Mouse (Mus musculus): ENCODE results near the gene Nrxn3. TPM values are rescaled to one million over a fixed set of nuclear protein-coding genes. Genes with fewer than 3 reads are reported as not detected.

Gene Nrxn3
- polyA plus RNA-seq, 1 experiment = 0.47 TPM

DNA sequence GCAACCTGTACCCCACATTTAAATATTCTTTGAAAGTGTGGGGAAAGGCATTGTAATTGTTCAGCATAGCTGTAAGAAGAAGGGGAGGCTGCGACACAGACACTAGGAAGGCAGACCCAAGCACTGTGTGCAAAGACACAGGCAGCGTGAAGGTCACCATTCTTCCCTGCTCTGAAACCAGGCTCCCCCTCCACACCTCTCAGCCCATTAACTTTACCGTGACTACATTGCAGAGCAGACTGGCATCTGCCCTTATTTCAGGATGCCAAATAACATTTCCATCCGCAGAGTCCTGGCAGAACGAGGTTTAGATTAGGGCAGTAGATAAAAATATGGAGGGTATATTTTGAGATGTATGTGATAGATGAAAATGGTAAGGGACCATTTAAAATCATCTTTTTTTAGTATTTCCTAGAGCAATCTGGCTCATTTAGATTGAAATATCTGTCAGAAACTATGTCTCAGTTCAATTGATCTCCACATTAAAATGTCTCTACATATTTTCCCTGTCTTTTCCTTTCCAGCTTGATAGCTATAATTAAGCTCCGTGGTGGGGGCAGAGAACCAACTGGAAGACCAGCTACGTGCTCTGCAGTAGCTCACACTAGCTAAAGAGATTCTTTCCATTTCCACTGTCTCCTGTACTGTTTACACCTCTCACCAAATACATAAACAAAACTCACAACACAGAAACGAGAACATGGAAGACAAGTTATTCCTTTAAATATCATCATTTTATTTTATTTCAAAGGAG, 1160.1 kb downstream of the Nrxn3 start:
- TF ChIP-seq CTCF (IDR thresholded peaks at IDR 0.05; ENCODE audit: extremely low read depth, insufficient read length, insufficient replicate concordance, low read depth, low read length) (no peak), POLR2A (IDR thresholded peaks at IDR 0.05; ENCODE audit: low read depth, low read length) (no peak)
- Histone ChIP-seq H3K27ac (ENCODE audit: insufficient read depth, low read depth, low read length) (no peak overlapping the region), H3K36me3 (ENCODE audit: control insufficient read depth, insufficient read depth, low read length) (no peaks in the 10 kb centered on the region), H3K4me1 (ENCODE audit: control insufficient read depth, insufficient read depth, insufficient read length, low read length) (no peaks in the 10 kb centered on the region), H3K27me3 (ENCODE audit: control insufficient read depth, insufficient read depth, low read length) (no peaks in the 10 kb centered on the region), H3K4me3 (ENCODE audit: low read depth, low read length) (no peak overlapping the region)
- 78% methylated on average over 8 of the region's 8 CpGs for WGBS

DNA sequence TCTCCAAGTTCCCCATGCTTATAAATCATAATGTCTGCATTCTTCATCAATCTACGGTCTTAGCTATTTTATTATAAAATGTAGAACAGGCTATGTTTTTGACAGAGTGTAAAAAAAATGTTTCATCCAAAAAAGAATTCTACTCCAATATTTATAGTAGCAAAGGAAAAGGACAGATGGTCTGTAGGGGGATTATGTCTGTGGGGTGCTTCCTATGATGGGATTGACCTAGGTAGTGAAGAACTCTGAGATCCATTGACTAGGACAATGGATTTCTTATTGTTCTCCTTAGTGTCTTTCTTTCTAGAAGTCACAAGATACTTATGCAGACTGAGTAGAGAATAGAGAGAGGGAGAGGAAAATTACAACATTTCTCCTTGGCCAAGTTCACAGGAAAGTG, 1161.9 kb downstream of the Nrxn3 start:
- Histone ChIP-seq H3K4me3 (ENCODE audit: low read depth, low read length) (no peak overlapping the region), H3K27me3 (ENCODE audit: control insufficient read depth, insufficient read depth, low read length) (no peaks in the 10 kb centered on the region), H3K27ac (ENCODE audit: insufficient read depth, low read depth, low read length) (no peak overlapping the region), H3K36me3 (ENCODE audit: control insufficient read depth, insufficient read depth, low read length) (no peaks in the 10 kb centered on the region), H3K4me1 (ENCODE audit: control insufficient read depth, insufficient read depth, insufficient read length, low read length) (no peaks in the 10 kb centered on the region)
- 94% methylated on average over 1 of the region's 1 CpGs for WGBS
- no peak for TF ChIP-seq CTCF (IDR thresholded peaks at IDR 0.05; ENCODE audit: extremely low read depth, insufficient read length, insufficient replicate concordance, low read depth, low read length)
- TF ChIP-seq POLR2A (IDR thresholded peaks at IDR 0.05; ENCODE audit: low read depth, low read length) = no peak

DNA sequence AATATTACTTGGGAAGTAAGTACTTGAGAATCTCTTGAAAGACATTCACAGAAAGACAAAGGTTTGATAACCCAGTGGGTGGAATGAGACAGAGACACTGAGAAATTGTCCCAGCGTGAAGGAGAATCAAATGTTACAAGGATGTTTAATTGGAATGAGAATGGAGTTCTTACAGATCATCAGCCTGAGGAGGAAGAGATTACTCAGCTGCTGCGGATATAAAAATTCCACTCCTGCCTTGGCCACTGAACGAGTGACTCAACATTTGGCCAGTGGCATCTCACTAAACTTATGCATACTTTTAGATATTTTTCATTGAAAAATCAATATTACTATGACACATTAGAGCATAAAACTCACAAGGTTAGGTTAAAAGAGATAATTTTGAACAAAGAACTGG, 1166.0 kb downstream of the Nrxn3 start:
- no peak for TF ChIP-seq POLR2A (IDR thresholded peaks at IDR 0.05; ENCODE audit: low read depth, low read length)
- no peak for TF ChIP-seq CTCF (IDR thresholded peaks at IDR 0.05; ENCODE audit: extremely low read depth, insufficient read length, insufficient replicate concordance, low read depth, low read length)
- WGBS = 74% methylated on average over 3 of the region's 3 CpGs

DNA sequence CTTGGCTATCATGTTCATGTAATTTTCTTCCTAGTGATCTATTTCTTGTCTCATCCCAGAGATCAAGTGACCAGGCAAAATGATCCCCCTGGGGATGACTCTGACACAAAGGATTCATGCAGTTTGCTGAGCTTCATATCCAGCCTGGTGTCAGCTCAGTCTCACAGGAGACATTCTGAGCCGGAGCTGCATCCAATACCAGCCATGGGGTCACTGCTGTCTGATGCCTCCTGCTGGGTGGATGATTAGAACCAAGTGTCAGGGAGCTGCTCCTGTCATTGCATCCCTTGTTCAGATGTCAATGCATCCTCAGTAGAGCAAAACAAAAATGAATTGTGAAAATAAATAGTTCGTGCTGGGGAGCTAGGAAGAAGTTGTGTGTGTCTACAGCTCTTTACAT, 1174.2 kb downstream of the Nrxn3 start:
- no peaks in the 10 kb centered on the region for H3K27me3 ChIP-seq (ENCODE audit: control insufficient read depth, insufficient read depth, low read length)
- no peaks in the 10 kb centered on the region for H3K36me3 ChIP-seq (ENCODE audit: control insufficient read depth, insufficient read depth, low read length)
- TF ChIP-seq CTCF (IDR thresholded peaks at IDR 0.05; ENCODE audit: extremely low read depth, insufficient read length, insufficient replicate concordance, low read depth, low read length) = no peak
- TF ChIP-seq POLR2A (IDR thresholded peaks at IDR 0.05; ENCODE audit: low read depth, low read length) = no peak
- 56% methylated on average over 2 of the region's 2 CpGs for WGBS
- H3K27ac ChIP-seq (ENCODE audit: insufficient read depth, low read depth, low read length) = no peak overlapping the region
- no peak overlapping the region for H3K4me3 ChIP-seq (ENCODE audit: low read depth, low read length)
- no peaks in the 10 kb centered on the region for H3K4me1 ChIP-seq (ENCODE audit: control insufficient read depth, insufficient read depth, insufficient read length, low read length)

More for the DNA sequence above, 1166.0 kb downstream of the Nrxn3 start:
- H3K27me3 ChIP-seq (ENCODE audit: control insufficient read depth, insufficient read depth, low read length) = no peaks in the 10 kb centered on the region
- H3K27ac ChIP-seq (ENCODE audit: insufficient read depth, low read depth, low read length) = no peak overlapping the region
- H3K4me1 ChIP-seq (ENCODE audit: control insufficient read depth, insufficient read depth, insufficient read length, low read length) = no peaks in the 10 kb centered on the region
- no peak overlapping the region for H3K4me3 ChIP-seq (ENCODE audit: low read depth, low read length)
- H3K36me3 ChIP-seq (ENCODE audit: control insufficient read depth, insufficient read depth, low read length) = no peaks in the 10 kb centered on the region

DNA sequence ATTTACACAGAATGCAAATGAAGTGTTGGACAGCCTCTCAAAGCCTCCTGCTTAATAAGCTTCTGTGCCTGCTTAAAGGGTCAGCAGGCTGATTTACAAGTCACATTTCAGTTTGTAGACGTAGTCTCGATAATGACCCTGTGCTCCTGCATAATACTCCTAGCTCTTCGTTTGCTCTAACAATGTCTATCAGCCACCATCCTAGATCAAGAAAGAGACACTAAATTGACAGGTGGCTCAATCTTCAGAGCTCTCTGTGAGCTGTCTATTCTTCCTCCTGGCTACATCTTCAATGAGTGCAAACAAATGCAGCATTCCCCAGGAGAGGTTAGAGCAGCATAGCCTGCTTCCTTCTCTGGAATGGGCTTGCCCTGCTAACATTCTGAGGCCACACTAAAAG, 1186.9 kb downstream of the Nrxn3 start:
- Histone ChIP-seq H3K27me3 (ENCODE audit: control insufficient read depth, insufficient read depth, low read length) (no peaks in the 10 kb centered on the region), H3K36me3 (ENCODE audit: control insufficient read depth, insufficient read depth, low read length) (no peaks in the 10 kb centered on the region), H3K4me1 (ENCODE audit: control insufficient read depth, insufficient read depth, insufficient read length, low read length) (no peaks in the 10 kb centered on the region), H3K27ac (ENCODE audit: insufficient read depth, low read depth, low read length) (no peak overlapping the region), H3K4me3 (ENCODE audit: low read depth, low read length) (no peak overlapping the region)
- no peak for TF ChIP-seq POLR2A (IDR thresholded peaks at IDR 0.05; ENCODE audit: low read depth, low read length)
- TF ChIP-seq CTCF (IDR thresholded peaks at IDR 0.05; ENCODE audit: extremely low read depth, insufficient read length, insufficient replicate concordance, low read depth, low read length) = no peak
- WGBS = 70% methylated on average over 3 of the region's 3 CpGs

DNA sequence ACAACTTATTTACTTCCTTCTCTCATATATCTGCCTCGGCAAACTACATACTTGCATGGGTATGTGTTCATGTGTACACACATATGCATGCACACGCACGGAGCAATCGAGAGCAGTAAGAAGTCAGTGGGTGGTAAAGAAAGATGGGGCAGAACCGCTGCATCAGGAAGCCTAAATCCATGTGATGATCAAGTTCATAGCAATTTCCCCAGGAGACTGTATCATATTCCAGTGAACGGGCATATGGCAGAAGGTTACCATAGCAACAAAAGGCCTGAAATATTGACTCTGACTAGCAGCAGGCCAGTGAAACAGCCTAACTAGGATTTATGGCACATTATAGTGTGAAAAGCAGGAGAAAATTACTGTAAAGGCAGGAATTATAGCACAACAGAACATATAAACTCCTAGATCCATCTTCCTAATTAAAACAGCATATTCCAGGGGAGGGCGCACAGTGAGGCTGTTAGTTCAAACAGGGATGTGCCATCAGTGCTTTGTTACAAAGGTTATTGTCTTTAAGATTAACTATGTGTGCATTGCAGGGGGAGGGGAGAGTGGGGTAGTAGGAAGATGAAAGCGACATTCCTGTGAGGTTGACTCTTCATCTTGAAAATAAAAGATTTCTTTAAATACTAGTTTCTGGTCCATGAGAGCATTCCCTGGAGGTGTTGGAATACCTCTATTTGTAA, 1195.6 kb downstream of the Nrxn3 start:
- Histone ChIP-seq H3K36me3 (ENCODE audit: control insufficient read depth, insufficient read depth, low read length) (no peaks in the 10 kb centered on the region), H3K27ac (ENCODE audit: insufficient read depth, low read depth, low read length) (no peak overlapping the region), H3K4me1 (ENCODE audit: control insufficient read depth, insufficient read depth, insufficient read length, low read length) (no peaks in the 10 kb centered on the region), H3K27me3 (ENCODE audit: control insufficient read depth, insufficient read depth, low read length) (no peaks in the 10 kb centered on the region), H3K4me3 (ENCODE audit: low read depth, low read length) (no peak overlapping the region)
- WGBS = 79% methylated on average over 8 of the region's 8 CpGs
- TF ChIP-seq CTCF (IDR thresholded peaks at IDR 0.05; ENCODE audit: extremely low read depth, insufficient read length, insufficient replicate concordance, low read depth, low read length) (no peak), POLR2A (IDR thresholded peaks at IDR 0.05; ENCODE audit: low read depth, low read length) (no peak)

DNA sequence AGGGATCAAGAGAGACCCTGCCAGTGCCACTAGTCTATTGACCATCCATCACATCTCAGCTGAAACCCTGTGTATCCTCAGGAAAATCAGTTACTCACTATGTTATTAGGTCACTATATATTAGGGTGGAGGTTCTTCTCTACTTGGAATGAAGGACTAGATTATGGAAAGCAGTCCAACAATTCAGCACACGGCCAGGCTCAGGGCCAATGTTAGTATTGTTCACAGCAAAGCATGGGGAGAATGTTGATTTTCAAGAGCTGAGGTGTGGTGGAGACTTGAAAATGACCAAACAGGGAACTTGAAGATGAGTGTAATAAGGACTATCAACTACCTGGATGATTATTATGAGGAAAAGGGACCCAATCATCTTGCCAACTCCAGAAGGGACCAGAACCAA, 1209.7 kb downstream of the Nrxn3 start:
- no peaks in the 10 kb centered on the region for H3K27me3 ChIP-seq (ENCODE audit: control insufficient read depth, insufficient read depth, low read length)
- TF ChIP-seq CTCF (IDR thresholded peaks at IDR 0.05; ENCODE audit: extremely low read depth, insufficient read length, insufficient replicate concordance, low read depth, low read length) = no peak
- no peak for TF ChIP-seq POLR2A (IDR thresholded peaks at IDR 0.05; ENCODE audit: low read depth, low read length)
- H3K4me3 ChIP-seq (ENCODE audit: low read depth, low read length) = no peak overlapping the region
- 83% methylated on average over 1 of the region's 1 CpGs for WGBS
- H3K27ac ChIP-seq (ENCODE audit: insufficient read depth, low read depth, low read length) = no peak overlapping the region
- H3K36me3 ChIP-seq (ENCODE audit: control insufficient read depth, insufficient read depth, low read length) = no peaks in the 10 kb centered on the region
- no peaks in the 10 kb centered on the region for H3K4me1 ChIP-seq (ENCODE audit: control insufficient read depth, insufficient read depth, insufficient read length, low read length)
